ENCODE assay signal across 15 mouse cellular contexts in genomic region chr19:57970342-57970895, GRCm38 (mm10).
DNase-seq lines count a peak whose midpoint lies in the region; ATAC-seq and TF ChIP-seq lines count a peak whose summit lies in the region.
"Had no signal": no experiment of that assay in that cellular context is flagged by ENCODE, and none has a peak within 500 bp of the region (broad histone marks: within the 10 kb centered on the region; RNA-seq: fewer than 3 reads in every experiment).

No protein-coding gene starts in this region.

- 0 out of 2 replicates have a peak, but pooled peaks have one; percentile 12 for TF ChIP-seq CTCF in lung, postnatal 0 days (IDR thresholded peaks at IDR 0.05)

- H3K9ac ChIP-seq in lung, postnatal 0 days (replicated peaks; ENCODE audit: low read depth) = no peak overlapping the region
- H3K9ac ChIP-seq: limb, embryonic 13.5 days; neural tube, embryonic 12.5 days had no signal

- no peaks in the 10 kb centered on the region for H3K27me3 ChIP-seq in lung, postnatal 0 days (replicated peaks; ENCODE audit: insufficient read depth, low read length)
- no peaks in the 10 kb centered on the region for H3K27me3 ChIP-seq in limb, embryonic 10.5 days (ENCODE audit: low read depth, poor library complexity, severe bottlenecking)
- H3K27me3 ChIP-seq: limb, embryonic 13.5 days; megakaryocyte, embryonic 14.5 days; neural tube, embryonic 12.5 days had no signal

- H3K4me1 ChIP-seq in lung, postnatal 0 days (ENCODE audit: insufficient read depth, low read depth, low read length) = no peaks in the 10 kb centered on the region
- H3K4me1 ChIP-seq in limb, embryonic 10.5 days = no peaks in the 10 kb centered on the region
- H3K4me1 ChIP-seq: limb, embryonic 13.5 days; neural tube, embryonic 12.5 days had no signal

- ATAC-seq in frontal cortex, adult (ENCODE audit: low TSS enrichment) = peak; percentile 25
- no peak for ATAC-seq in lung, postnatal 0 days

- H3K27ac ChIP-seq in lung, postnatal 0 days (ENCODE audit: low read length) = no peak overlapping the region
- no peak overlapping the region for H3K27ac ChIP-seq in limb, embryonic 10.5 days
- H3K27ac ChIP-seq: limb, embryonic 13.5 days; neural tube, embryonic 12.5 days; stomach, postnatal 0 days had no signal

- WGBS in lung, postnatal 0 days = 69% methylated on average over 13 of the region's 13 CpGs
- 89% methylated on average over 13 of the region's 13 CpGs for WGBS in limb, embryonic 10.5 days

- no peak overlapping the region for H3K4me2 ChIP-seq in lung, postnatal 0 days (replicated peaks; ENCODE audit: low read depth, low read length)
- H3K4me2 ChIP-seq: limb, embryonic 13.5 days; neural tube, embryonic 12.5 days had no signal

- H3K4me3 ChIP-seq in lung, postnatal 0 days (ENCODE audit: low read depth, low read length) = no peak overlapping the region
- H3K4me3 ChIP-seq in limb, embryonic 10.5 days = no peak overlapping the region
- H3K4me3 ChIP-seq: erythroblast, embryonic 14.5 days; limb, embryonic 13.5 days; megakaryocyte, embryonic 14.5 days; neural tube, embryonic 12.5 days had no signal

- TF ChIP-seq EP300 in lung, postnatal 0 days (IDR thresholded peaks at IDR 0.05) = no peak

- no peaks in the 10 kb centered on the region for H3K9me3 ChIP-seq in lung, postnatal 0 days (ENCODE audit: low read length)
- H3K9me3 ChIP-seq in limb, embryonic 10.5 days (replicated peaks) = no peaks in the 10 kb centered on the region
- H3K9me3 ChIP-seq: neural tube, embryonic 12.5 days had no signal

- no peak for DNase-seq in frontal cortex, postnatal 14 days (ENCODE audit: low spot score in 2 of 2)
- DNase-seq in lung, postnatal 0 days (ENCODE audit: low spot score) = no peak
- DNase-seq in lung, postnatal 14 days = no peak
- peak; percentile 51 for DNase-seq in brain, adult 2 months (ENCODE audit: low read depth, low spot score)
- peak; percentile 23 for DNase-seq in right cerebral cortex, postnatal 14 days
- DNase-seq in limb, embryonic 10.5 days (ENCODE audit: low spot score) = no peak
- DNase-seq: cerebellum, postnatal 10 days; kidney, postnatal 14 days; thymus, postnatal 25 days had no signal

- H3K36me3 ChIP-seq in lung, postnatal 0 days (ENCODE audit: insufficient read depth, low read length) = no peaks in the 10 kb centered on the region
- 0 out of 2 replicates have a peak, but pooled peaks cover 3% of the 10 kb centered on the region for H3K36me3 ChIP-seq in limb, embryonic 10.5 days
- H3K36me3 ChIP-seq: neural tube, embryonic 12.5 days had no signal

Comparison
In these comparisons a context has a peak if more than half of its experiments do, and no peak if none do; other contexts are left out.
1. DNase-seq: peak in brain, adult 2 months (single experiment) and right cerebral cortex, postnatal 14 days (single experiment); none in frontal cortex, postnatal 14 days (0 of 2), lung, postnatal 0 days (single experiment), lung, postnatal 14 days (single experiment) and limb, embryonic 10.5 days (single experiment).